Mouse (Mus musculus) testis, postnatal 14 days (tissue): ENCODE measurements around the gene Dpf2.

Experiments used
- DNase-seq: peaks from one replicate; pipeline ENCODE4 v3.0.0; 2021; ENCODE audit warnings: low spot score

Dpf2 gene

GRCm38 (mm10) chr19:5862335-5863085 is 50.3 kb downstream of the Dpf2 start:
- no peak for DNase-seq

GRCm38 (mm10) chr19:5856604-5857003 is 56.2 kb downstream of the Dpf2 start:
- no peak for DNase-seq

DNA sequence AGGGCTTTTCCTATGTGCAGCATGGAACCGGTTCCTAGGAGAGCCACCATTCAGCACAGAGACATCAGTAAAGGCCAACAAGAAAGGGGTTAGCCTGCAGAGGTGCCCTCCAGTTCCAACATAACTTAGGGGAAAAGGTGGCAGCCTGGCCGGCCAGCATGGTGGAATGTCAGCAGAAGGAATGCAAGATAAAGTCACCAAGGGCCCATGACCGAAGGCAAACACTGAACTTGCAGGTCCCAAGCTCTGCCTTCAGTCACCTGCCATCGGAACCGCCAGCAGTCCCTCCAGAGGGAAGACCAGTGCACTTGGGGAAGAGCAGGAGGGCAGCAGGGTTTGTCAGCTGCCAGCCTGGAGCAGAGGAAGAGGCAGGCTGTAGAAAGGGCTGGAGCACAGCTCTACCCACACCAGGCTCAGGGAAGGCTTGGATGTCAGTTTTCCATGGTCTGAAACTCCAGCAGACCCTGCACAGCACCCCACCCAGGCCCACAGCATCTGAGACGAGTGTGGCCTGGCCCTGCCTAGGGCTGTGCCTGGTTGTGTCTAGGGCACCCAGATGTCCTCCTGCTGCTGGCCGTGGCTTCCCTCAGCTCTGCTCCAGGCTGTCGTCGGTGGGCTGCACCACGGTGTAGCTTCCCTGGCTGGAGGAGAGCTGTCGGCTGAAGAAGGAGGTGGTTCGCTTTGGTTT is 60.6 kb downstream of the Dpf2 start:
- no peak for DNase-seq

GRCm38 (mm10) chr19:5851481-5851971 is 61.3 kb downstream of the Dpf2 start:
- DNase-seq, result no peak

GRCm38 (mm10) chr19:5850860-5851259 is 62.0 kb downstream of the Dpf2 start:
- DNase-seq, result no peak

- peak; percentile 83 for DNase-seq
These were observed 62.8 kb downstream of the Dpf2 start for GRCm38 (mm10) chr19:5849843-5850527.

GRCm38 (mm10) chr19:5848826-5849672 is 63.8 kb downstream of the Dpf2 start:
- no peak for DNase-seq

DNA sequence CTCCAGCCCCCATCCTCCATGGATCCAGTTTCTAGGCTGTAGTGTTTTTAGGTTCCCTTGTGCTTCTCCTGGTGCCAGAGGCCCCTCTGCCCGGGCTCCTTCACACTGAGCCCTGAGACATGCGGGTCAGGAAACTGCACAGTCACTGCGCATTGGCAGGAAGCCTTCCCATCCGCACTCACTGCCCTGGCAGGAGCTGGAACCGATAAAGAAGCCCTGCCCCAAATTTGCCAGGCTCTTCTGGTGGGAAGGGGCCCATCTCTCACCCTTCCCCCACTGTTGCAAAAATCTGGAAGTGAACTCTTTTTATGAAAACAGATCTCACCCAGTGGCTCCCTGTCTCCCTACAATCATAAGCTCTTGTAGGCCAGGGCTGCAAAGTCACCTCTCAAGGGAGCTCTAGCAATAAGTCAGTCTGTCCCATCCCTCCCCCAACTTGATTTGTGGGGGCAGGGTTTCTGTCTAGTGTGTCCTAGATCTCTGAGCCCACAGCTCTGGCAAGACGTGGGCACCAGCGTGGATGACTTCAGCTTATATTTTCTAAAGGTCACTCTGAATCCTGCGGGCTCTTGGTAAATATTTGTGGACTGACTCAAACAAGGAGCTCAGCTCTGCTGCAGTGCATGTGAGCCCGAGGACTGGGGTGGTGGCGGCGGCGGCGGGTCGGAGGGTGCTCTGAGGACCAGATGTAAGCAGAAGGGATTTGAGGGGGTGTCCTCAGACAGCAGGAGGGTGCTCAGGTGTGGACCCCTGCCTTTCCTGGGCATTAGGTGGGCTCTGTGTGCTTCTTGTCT is 64.6 kb downstream of the Dpf2 start:
- DNase-seq, result no peak

GRCm38 (mm10) chr19:5847306-5847796 is 65.5 kb downstream of the Dpf2 start:
- no peak for DNase-seq

- DNase-seq, result peak; percentile 80
These were observed 66.1 kb downstream of the Dpf2 start for GRCm38 (mm10) chr19:5846557-5847305.
